Mouse (Mus musculus) neural tube, embryonic 12.5 days (tissue): ENCODE results near the gene Cetn3. TPM values are rescaled to one million over a fixed set of nuclear protein-coding genes. Genes with fewer than 3 reads are reported as not detected.

Experiments
- ATAC-seq: fragments of 200-750 bp; cut with Nextera tagmentation; 2 replicates; pipeline ENCODE4 v1.8.0; 2017; ENCODE audit warnings: low read depth, mild to moderate bottlenecking, moderate TSS enrichment, moderate library complexity; ENCODE audit not compliant: low FRiP score
- H3K27ac ChIP-seq: fragments of 300-500 bp; sonication (generic); 2 replicates; pipeline ENCODE4 v1.5.1; 2016
- H3K27me3 ChIP-seq: fragments of 300-500 bp; sonication (generic); replicated peaks from 2 replicates; pipeline ENCODE4 v1.6.1; 2016; ENCODE audit warnings: mild to moderate bottlenecking
- H3K36me3 ChIP-seq: fragments of 300-500 bp; sonication (generic); 2 replicates; pipeline ENCODE4 v1.6.1; 2016; ENCODE audit warnings: mild to moderate bottlenecking
- H3K4me1 ChIP-seq: fragments of 300-500 bp; sonication (generic); 2 replicates; pipeline ENCODE4 v1.6.1; 2016
- H3K4me2 ChIP-seq: fragments of 300-500 bp; sonication (generic); replicated peaks from 2 replicates; pipeline ENCODE4 v1.6.1; 2016; ENCODE audit warnings: mild to moderate bottlenecking
- H3K4me3 ChIP-seq: fragments of 300-500 bp; sonication (generic); 2 replicates; pipeline ENCODE4 v1.5.1; 2016
- H3K9ac ChIP-seq: fragments of 300-500 bp; sonication (generic); 2 replicates; pipeline ENCODE4 v1.6.1; 2016; ENCODE audit warnings: mild to moderate bottlenecking
- H3K9me3 ChIP-seq: fragments of 300-500 bp; sonication (generic); 2 replicates; pipeline ENCODE4 v1.6.1; 2016; ENCODE audit warnings: mild to moderate bottlenecking
- WGBS: fragments of 180-500 bp; shearing (Covaris S2); methylation state at CpG from one replicate; pipeline ENCODE4 v1.1.7; 2016; 5-methylcytosine and 5-hydroxymethylcytosine counted together
- polyA plus RNA-seq: library from polyadenylated mRNA; unstranded; fragments of >200 nt; fragmentation: Nextera tagmentation; extraction: Ambion mirVana; gene quantifications from 2 replicates; pipeline ENCODE4 v1.2.1, GENCODE M21; 2016

Gene Cetn3
- polyA plus RNA-seq, 1 experiment from 2014 or later: 269 TPM

DNA sequence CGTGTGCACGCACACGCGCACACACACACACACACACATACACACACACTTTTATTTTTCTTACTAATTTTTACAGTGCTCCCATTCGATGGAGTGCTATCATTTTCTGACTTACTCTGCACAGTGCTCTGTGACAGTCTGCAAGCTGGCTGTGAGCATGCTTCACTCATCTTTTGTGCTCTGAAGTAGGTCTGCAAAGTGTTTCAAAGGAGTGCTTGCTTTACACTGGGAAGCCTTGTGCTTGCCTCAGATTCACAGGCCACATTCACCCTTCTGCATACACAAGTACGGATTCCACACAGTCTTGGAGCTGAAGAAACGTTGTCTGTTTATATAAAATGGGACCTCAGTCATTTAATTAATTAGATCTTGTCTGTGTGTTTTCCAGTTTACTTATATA, 49.0 kb downstream of the Cetn3 start:
- H3K9me3 ChIP-seq: no peaks in the 10 kb centered on the region
- 87% methylated on average over 7 of the region's 7 CpGs for WGBS
- no peak for ATAC-seq
- H3K9ac ChIP-seq: no peak overlapping the region
- H3K4me3 ChIP-seq: no peak overlapping the region
- no peak overlapping the region for H3K4me2 ChIP-seq
- H3K27ac ChIP-seq: no peak overlapping the region
- H3K4me1 ChIP-seq: no peaks in the 10 kb centered on the region
- no peaks in the 10 kb centered on the region for H3K27me3 ChIP-seq
- no peaks in the 10 kb centered on the region for H3K36me3 ChIP-seq

- no peak overlapping the region for H3K4me3 ChIP-seq
- H3K4me1 ChIP-seq: no peaks in the 10 kb centered on the region
- H3K36me3 ChIP-seq: no peaks in the 10 kb centered on the region
- no peak overlapping the region for H3K9ac ChIP-seq
- H3K4me2 ChIP-seq: no peak overlapping the region
- no peaks in the 10 kb centered on the region for H3K9me3 ChIP-seq
- 82% methylated on average over 9 of the region's 9 CpGs for WGBS
- H3K27ac ChIP-seq: no peak overlapping the region
- ATAC-seq: no peak
- no peaks in the 10 kb centered on the region for H3K27me3 ChIP-seq
These were observed 53.7 kb downstream of the Cetn3 start for GRCm38 (mm10) chr13:81836386-81837177.

DNA sequence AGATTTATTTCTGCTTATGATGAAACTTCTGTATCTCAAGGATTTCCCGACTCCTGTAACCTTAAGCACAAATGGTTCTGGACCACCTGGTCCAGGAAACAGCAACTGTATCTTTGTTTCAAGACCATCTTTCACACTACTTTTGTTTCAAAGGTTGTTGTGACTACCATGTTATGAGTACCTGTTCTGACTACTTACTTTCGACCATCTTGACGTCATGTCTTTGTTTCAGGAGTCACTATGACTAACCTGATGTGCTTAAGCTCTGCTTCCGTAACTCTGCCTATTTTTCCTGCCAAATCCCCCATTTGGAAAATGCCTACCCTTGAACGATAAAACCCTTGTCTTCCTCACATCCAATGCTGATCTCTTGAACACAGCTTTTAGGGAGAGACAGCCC, 55.1 kb downstream of the Cetn3 start:
- H3K4me2 ChIP-seq: no peak overlapping the region
- no peaks in the 10 kb centered on the region for H3K4me1 ChIP-seq
- no peaks in the 10 kb centered on the region for H3K27me3 ChIP-seq
- H3K36me3 ChIP-seq: no peaks in the 10 kb centered on the region
- no peak for ATAC-seq
- no peak overlapping the region for H3K27ac ChIP-seq
- H3K9me3 ChIP-seq: no peaks in the 10 kb centered on the region
- no peak overlapping the region for H3K4me3 ChIP-seq
- WGBS: 96% methylated on average over 5 of the region's 5 CpGs
- no peak overlapping the region for H3K9ac ChIP-seq

DNA sequence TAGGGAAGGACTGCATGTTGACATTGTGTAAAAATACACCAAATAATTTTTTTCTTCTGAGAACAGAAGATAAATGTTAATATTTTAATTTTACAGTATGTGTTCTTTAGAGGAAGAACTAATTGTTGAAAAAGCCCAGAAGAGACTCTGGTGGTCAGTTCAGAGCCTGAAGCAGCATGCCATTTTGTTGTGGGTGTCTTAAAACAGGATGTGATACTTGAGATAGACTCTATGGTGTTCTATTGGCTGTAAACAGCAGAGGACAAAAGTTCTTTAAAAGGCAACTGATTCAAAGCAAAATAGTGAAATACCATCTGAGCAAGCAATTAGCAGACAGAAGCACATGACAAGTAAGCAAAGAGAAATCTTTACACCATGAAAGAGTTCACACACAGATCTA, 56.1 kb downstream of the Cetn3 start:
- no peaks in the 10 kb centered on the region for H3K27me3 ChIP-seq
- H3K9ac ChIP-seq: no peak overlapping the region
- no peak overlapping the region for H3K27ac ChIP-seq
- H3K9me3 ChIP-seq: no peaks in the 10 kb centered on the region
- no peaks in the 10 kb centered on the region for H3K36me3 ChIP-seq
- no peaks in the 10 kb centered on the region for H3K4me1 ChIP-seq
- H3K4me3 ChIP-seq: no peak overlapping the region
- ATAC-seq: no peak
- H3K4me2 ChIP-seq: no peak overlapping the region

DNA sequence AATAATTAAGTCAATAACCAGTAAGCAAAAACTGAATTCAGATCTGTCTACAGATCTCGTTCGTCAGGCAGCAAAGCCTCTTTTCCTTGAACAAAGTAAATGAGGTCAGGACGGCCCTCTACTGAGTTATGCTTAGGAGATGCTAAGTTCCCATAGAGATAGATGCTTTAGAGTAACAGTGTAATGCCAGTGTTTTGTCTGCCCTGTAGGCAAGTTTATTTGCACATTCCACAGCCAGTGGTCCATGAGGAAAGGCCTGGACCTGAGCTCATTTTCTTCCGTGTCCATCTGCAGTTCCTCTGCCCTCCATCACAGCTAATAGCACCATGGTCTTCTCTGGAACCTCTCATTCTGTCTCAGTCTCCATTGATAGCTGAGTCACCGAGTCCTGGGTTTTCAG, 57.4 kb downstream of the Cetn3 start:
- no peak overlapping the region for H3K4me2 ChIP-seq
- H3K4me3 ChIP-seq: no peak overlapping the region
- H3K36me3 ChIP-seq: no peaks in the 10 kb centered on the region
- H3K9ac ChIP-seq: no peak overlapping the region
- WGBS: 73% methylated on average over 5 of the region's 5 CpGs
- H3K27me3 ChIP-seq: no peaks in the 10 kb centered on the region
- ATAC-seq: no peak
- H3K27ac ChIP-seq: no peak overlapping the region
- H3K4me1 ChIP-seq: no peaks in the 10 kb centered on the region
- no peaks in the 10 kb centered on the region for H3K9me3 ChIP-seq

DNA sequence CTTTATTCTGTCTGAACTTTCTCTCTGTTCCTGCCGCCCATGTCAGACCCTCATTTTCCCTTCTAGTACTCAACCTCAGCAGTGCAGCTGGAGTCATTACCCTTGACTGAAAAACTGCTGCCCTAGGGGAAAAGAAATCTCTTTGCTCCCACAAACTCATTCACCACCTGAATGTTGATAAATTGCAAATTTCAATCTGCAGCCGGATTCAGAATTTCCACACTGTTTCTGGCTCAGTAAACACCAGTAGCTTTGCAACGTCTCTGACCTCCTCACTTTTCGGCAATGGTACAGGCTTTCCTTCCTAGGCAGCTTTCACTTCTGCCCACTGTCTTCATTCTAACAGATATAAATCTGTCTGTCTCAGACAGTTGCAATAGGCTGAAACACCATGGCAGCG, 57.8 kb downstream of the Cetn3 start:
- H3K4me3 ChIP-seq: no peak overlapping the region
- no peaks in the 10 kb centered on the region for H3K27me3 ChIP-seq
- no peaks in the 10 kb centered on the region for H3K4me1 ChIP-seq
- H3K9ac ChIP-seq: no peak overlapping the region
- WGBS: 65% methylated on average over 5 of the region's 5 CpGs
- ATAC-seq: no peak
- no peak overlapping the region for H3K27ac ChIP-seq
- H3K4me2 ChIP-seq: no peak overlapping the region
- no peaks in the 10 kb centered on the region for H3K36me3 ChIP-seq
- no peaks in the 10 kb centered on the region for H3K9me3 ChIP-seq

GRCm38 (mm10) chr13:81842278-81842677, 59.4 kb downstream of the Cetn3 start:
- H3K4me3 ChIP-seq: no peak overlapping the region
- H3K4me1 ChIP-seq: no peaks in the 10 kb centered on the region
- WGBS: 85% methylated on average over 6 of the region's 6 CpGs
- H3K27ac ChIP-seq: no peak overlapping the region
- H3K36me3 ChIP-seq: no peaks in the 10 kb centered on the region
- no peaks in the 10 kb centered on the region for H3K27me3 ChIP-seq
- ATAC-seq: no peak
- no peak overlapping the region for H3K9ac ChIP-seq
- H3K4me2 ChIP-seq: no peak overlapping the region
- no peaks in the 10 kb centered on the region for H3K9me3 ChIP-seq

Other genes starting within 250 kb of the Cetn3 start
- 33.7 and 40.8 TPM in 2 replicates for gene Adgrv1, start 149.9 kb upstream of the Cetn3 start, polyA plus RNA-seq
- gene Lysmd3, start 125.4 kb upstream of the Cetn3 start, polyA plus RNA-seq: 23.2 and 26.6 TPM in 2 replicates
- 11.3 and 11.4 TPM in 2 replicates for gene Polr3g, start 72.1 kb upstream of the Cetn3 start, polyA plus RNA-seq
- gene Mblac2, start 71.7 kb upstream of the Cetn3 start, polyA plus RNA-seq: 15.2 and 17.8 TPM in 2 replicates